Mouse (Mus musculus) megakaryocyte progenitor cell, adult 5-6 weeks (primary cell): ENCODE measurements around the gene Chchd3. TPM values are rescaled to one million over a fixed set of nuclear protein-coding genes. Genes with fewer than 3 reads are reported as not detected.

Source experiments
- ATAC-seq: replicated peaks from 2 replicates; pipeline ENCODE4 v1.8.0; 2016; ENCODE audit warnings: mild to moderate bottlenecking, moderate TSS enrichment, inconsistent platforms; ENCODE audit not compliant: poor library complexity
- total RNA-seq, 2 experiments: library from RNA; stranded (forward) in 1 of 2; stranded (reverse) in 1 of 2; fragments of 157-497, 149-512 nt in 1 of 2; fragments of 200-1000 nt in 1 of 2; gene quantifications; 2 replicates each; pipeline versions ENCODE4 v1.2.3 to v1.2.4; 2015 to 2017

Gene Chchd3
- total RNA-seq, 2 experiments from 2014 or later: 120 to 215 TPM

GRCm38 (mm10) chr6:32937643-32938042, 122.4 kb downstream of the Chchd3 start:
- ATAC-seq: peak; percentile 86

- no peak for ATAC-seq
Measured at GRCm38 (mm10) chr6:32936794-32937193, 123.3 kb downstream of the Chchd3 start.

GRCm38 (mm10) chr6:32936365-32936764, 123.7 kb downstream of the Chchd3 start:
- no peak for ATAC-seq

GRCm38 (mm10) chr6:32935576-32935975, 124.5 kb downstream of the Chchd3 start:
- ATAC-seq: no peak

- ATAC-seq: no peak
Measured at GRCm38 (mm10) chr6:32931106-32931770, 128.8 kb downstream of the Chchd3 start.

GRCm38 (mm10) chr6:32922391-32922790, 137.7 kb downstream of the Chchd3 start:
- no peak for ATAC-seq

GRCm38 (mm10) chr6:32920091-32920490, 140.0 kb downstream of the Chchd3 start:
- no peak for ATAC-seq

- ATAC-seq: no peak
Measured at GRCm38 (mm10) chr6:32910692-32911091, 149.4 kb downstream of the Chchd3 start.

- no peak for ATAC-seq
Measured at GRCm38 (mm10) chr6:32899061-32899460, 161.0 kb downstream of the Chchd3 start.

- ATAC-seq: no peak; the same call in 1 of the 2 replicates
Measured at GRCm38 (mm10) chr6:32894100-32894499, 166.0 kb downstream of the Chchd3 start.

- ATAC-seq: no peak
Measured at GRCm38 (mm10) chr6:32890726-32891125, 169.3 kb downstream of the Chchd3 start.

GRCm38 (mm10) chr6:32888894-32889529, 171.0 kb downstream of the Chchd3 start:
- ATAC-seq: no peak

GRCm38 (mm10) chr6:32878586-32878985, 181.5 kb downstream of the Chchd3 start:
- no peak for ATAC-seq

- ATAC-seq: no peak
Measured at GRCm38 (mm10) chr6:32874176-32874575, 185.9 kb downstream of the Chchd3 start.

GRCm38 (mm10) chr6:32872805-32873204, 187.3 kb downstream of the Chchd3 start:
- no peak for ATAC-seq

GRCm38 (mm10) chr6:32850960-32851359, 209.1 kb downstream of the Chchd3 start:
- ATAC-seq: peak; percentile 99

GRCm38 (mm10) chr6:32848974-32849373, 211.1 kb downstream of the Chchd3 start:
- no peak for ATAC-seq

GRCm38 (mm10) chr6:32845463-32845862, 214.6 kb downstream of the Chchd3 start:
- ATAC-seq: no peak

- ATAC-seq: no peak
Measured at GRCm38 (mm10) chr6:32837939-32838301, 222.1 kb downstream of the Chchd3 start.

- ATAC-seq: no peak
Measured at GRCm38 (mm10) chr6:32837165-32837938, 222.7 kb downstream of the Chchd3 start.

GRCm38 (mm10) chr6:32823856-32824620, 236.0 kb downstream of the Chchd3 start:
- no peak for ATAC-seq
